Mouse (Mus musculus) frontal cortex, adult 2 months (tissue): Measurements from ENCODE around the gene Erbin. TPM values are rescaled to one million over a fixed set of nuclear protein-coding genes. Genes with fewer than 3 reads are reported as not detected.
A peak's percentile ranks its signal among the peaks of the same experiment; 100 is the strongest.

Experiments used
- DNase-seq, 2 experiments: peaks; one replicate each; pipeline ENCODE4 v3.0.0; 2022; ENCODE audit warnings: low spot score in 1 of 2; ENCODE audit errors: extremely low spot score in 1 of 2
- polyA plus RNA-seq: library from polyadenylated mRNA; depleted of rRNA; stranded (reverse); fragments of >200 nt; gene quantifications from 2 replicates; pipeline ENCODE4 v1.2.3, GENCODE M21; 2012; rRNA removed

Erbin gene
- 26.8 and 29.4 TPM in 2 replicates for polyA plus RNA-seq

DNA sequence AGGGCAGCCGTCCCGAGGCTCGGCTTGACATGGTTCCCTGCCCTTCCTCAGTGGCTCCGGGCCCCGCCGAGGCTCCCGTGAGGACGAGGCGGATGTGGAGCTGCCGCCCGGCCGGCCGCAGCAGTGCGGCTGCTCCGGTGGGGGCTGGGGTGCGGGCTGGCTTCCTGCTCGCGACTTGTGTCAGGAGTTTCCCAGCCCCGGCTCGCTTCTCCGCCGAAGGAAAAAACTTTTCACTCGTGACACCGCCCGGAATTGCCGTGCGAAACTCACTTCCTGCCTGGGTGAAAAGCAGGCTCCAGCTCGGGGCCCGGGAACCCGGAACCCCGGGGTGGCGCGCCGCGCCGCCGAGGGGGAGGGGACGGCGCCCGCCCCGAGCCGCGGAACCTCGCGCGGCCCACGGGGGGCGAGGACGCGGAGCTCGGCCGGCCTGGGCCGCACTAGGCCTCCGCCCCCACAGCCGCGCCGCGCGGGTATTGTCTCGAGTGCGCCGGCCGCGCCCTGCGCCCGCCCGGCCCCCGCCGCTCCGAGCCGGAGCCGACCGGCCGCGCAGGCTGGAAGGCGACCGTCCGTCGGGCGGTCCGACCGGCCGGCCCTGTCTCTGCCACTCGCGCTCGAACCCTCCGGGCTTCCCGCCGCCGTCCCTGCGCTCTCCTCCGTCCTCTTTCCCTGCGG, at the start of gene Erbin:
Erbin (minus strand) TSS at position 254 of the 672 bp plus-strand sequence.
- DNase-seq: peak; percentile 7 to 62

DNA sequence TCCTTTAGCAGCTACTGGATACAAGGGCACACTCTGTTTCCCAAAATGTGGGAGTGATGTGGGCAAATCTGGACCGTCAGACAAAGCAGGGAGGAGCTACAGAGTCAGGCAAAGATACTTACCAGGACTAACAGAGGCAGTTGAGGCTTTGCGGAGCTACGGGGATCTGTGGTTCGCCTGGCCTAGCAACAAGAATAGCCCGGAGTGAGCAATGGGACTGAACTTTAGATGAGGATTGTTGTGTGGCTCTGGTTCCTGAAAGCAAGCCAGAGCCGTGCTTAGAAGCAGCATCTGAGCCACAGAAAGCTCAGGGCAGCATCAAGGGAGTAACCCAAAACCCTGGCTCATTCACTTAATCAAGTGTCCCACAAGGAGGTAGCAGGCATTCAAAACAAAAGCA, 49.6 kb upstream of the Erbin start:
- no peak for DNase-seq

DNA sequence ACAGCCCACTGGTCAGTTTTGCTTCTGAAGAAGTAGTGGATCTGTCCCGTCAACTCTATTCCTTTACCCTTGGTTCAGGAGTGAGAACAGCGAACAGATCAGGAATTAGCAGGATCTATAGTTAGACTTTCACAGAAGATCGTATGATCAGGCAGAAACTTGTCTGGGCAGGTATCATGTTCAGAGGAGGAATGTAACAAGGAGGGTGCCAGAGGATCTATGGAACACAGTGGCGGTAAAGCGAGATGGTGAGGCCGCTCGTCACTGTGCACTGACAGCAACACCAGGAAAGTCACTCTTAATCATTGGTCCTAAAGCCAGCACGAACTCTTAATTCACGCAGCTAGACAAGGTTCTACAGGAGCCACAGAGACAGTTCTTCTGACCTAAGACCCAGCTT, 47.7 kb upstream of the Erbin start:
- DNase-seq: no peak

DNA sequence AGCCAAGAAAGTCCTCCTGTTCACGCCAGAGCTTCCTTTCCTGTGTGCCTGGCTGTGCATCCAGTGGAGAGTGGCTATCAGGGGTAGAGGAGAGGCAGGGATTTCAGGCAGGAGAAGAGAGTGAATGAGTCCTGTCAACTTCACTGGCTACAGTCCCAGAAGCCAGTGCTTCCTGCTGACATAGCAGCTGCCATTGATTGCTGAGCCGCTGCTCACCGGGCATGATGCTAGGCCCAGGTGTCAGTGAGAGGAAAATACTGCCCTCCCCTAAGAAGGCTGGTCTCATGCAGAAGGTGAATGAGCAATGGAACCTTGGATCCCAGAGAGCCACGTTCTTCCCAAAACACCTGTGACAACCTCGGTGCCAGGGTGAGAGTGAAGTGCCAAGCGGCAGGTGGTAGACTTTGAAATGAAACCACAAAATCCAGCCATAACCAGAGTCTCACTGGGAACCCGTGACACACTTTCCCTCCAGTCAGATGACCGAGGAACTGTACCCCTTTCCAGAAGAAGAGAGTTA, 46.4 kb upstream of the Erbin start:
- DNase-seq: no peak

DNA sequence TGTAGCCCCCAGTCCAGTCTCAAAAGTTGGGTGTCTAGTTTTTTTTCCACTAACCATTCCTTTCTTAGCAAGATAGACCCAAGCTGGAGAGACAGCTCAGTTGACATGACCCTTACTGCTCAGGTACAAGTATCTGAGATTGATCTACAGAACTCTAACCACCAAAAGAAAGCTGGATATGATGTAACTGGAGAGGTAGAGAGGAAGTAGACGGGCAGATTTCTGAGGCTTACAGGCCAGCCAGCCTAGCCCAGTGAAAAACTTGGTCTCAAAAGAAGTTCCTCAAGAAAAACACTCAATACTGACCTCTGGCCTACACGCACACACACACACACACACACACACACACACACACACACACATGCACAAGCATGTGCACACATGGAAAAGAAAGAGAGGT, 44.9 kb upstream of the Erbin start:
- DNase-seq: no peak

DNA sequence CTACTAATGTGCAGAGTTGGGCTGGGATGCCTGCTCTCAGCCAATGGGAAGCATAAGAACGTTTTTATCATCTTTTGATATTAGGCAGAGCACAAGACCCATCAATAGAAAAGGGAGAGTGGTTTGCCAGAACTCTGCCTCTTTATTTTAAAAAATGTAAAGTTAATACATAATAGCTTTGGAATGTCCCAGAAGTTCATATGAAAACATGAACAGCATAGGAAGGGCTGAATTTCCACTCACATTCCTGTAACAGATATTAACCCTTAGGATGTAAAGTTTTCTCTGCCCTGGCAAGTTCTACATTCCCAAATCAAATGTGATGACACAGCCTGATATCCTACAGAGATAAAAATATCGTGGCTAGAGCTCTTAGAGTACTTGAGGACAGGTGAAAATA, 42.8 kb upstream of the Erbin start:
- DNase-seq: no peak

DNA sequence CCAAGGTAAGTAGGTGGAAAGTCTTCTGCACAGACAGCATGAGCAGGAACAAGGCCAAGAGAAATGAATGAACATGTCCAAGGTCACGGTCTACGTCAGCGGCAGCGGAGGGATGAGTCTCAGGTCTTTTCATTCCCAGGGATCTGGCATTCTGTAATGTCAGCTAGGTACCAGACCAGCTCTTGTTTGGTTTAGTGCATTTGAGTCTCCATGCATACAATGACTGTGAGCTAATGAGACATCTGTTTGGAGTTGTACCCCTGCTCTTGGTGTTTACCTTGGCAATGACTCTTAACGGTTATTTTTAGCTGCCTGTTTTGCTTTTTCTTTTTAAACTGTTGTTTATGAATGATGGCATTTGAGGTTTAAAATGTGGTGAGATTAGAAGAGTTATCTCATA, 39.5 kb upstream of the Erbin start:
- no peak for DNase-seq

DNA sequence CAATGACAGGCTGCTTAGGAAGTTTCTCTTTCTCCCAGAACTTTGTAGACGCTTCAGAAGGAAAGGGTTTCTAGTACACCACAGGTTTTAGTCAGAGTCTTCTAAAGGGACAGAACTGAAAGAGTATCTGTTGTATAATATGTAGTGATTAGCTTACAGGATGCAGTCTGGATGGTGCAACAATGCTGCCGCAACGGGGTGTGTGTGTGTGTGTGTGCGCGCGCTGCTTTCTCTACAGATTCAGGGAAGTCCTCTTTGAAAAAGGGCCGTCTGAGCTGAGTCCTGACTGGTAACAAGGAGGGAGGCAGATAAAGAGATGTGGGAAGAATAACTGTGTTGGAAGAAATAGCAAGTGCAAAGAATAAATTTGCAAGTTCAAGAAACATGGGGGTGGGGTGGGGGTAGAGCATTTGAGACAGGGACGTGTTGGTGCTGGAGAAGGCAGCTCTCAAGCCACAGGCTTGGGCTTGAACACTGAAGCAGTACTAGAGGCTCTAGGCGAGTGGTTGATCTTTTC, 38.4 kb upstream of the Erbin start:
- DNase-seq: peak; percentile 8 to 30

DNA sequence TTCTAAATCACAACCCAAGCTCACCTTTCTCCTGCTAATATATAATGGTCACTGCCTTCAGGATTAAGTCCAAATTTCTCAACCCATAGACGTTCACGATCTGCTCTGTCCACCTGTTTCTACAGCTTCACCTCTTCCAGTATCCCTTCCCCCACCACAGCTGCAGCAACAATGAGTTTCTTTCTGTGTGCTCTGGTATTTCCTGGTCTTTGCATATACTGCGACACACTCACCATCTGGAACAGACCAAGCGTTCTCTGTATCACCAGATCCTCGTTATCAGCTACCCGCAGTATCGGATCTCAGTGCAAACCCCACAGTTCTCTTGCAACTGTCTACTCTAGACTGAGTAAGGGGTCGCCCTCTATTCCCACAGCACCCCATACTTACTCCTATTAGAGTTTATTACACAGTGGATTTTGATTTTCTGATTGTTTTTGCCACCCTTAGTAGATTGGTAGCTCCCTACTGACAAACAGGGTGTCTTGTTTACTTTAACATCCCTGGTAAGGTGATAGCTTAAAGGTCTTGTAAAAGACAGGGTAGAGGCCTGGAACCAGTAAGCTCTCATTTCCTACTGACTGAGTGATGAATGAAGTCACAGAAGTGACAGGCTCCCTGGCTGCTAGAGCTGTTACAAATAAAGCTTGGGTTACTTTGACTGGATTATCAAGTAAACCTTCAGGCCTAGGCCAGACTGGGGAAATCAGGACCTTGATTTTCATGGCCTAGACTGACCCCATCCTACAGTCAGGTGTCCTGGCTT, 37.0 kb upstream of the Erbin start:
- DNase-seq: no peak

DNA sequence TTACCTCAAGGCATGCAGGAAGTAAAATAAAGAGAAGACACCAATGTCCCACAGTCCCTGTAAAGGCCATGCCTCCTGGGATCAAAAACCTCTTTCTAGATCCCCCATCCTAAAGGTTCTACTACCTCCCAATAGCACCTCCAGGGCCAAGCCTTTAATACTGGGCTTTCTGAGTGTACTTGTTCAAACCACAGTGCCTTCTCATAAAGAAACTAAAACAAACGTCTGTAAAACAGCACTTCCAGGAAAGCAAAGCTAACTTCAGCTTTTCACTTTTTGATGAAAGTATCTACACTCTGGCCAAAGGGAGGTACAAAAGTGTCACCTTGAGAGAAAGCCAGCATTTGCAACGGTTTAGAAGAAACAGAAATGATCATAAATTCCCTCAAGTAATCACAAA, 35.3 kb upstream of the Erbin start:
- no peak for DNase-seq

DNA sequence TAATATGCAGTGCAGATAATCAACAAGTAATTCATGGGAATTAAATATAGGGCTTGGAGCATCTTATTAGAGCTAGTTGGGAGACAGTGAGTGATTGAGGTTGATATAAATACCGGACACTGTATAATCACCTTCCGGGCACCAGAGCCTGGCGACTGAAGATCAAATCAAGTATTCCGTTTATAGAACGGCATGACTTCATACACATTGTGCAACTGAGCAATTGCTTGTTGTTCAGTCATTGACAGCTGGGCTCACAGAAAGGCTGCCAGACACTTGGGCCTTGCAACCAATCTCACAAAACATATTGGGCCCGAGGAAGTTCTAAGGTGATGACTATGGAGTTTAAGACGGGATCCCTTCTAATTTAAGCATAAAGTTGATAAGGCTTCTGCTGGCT, 31.1 kb upstream of the Erbin start:
- no peak for DNase-seq

DNA sequence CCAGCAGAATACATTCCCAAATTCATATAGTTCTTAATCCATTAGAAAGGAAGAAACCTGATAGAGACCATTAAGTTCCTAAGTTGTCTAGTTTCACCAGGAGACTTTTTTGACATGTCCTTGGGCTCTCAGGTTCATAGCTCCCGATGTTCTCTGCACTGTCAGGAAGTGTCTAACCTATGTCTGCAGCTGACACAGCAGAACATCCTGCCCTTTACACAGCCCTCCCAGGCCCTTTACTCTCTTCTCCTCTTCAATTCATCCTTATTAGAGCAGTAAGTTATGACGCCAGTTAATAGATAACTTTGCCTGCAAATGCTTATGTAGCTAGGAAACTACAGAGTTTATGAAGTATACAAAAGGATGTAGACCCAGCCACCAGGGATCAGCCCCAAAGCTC, 20.5 kb upstream of the Erbin start:
- DNase-seq: no peak

DNA sequence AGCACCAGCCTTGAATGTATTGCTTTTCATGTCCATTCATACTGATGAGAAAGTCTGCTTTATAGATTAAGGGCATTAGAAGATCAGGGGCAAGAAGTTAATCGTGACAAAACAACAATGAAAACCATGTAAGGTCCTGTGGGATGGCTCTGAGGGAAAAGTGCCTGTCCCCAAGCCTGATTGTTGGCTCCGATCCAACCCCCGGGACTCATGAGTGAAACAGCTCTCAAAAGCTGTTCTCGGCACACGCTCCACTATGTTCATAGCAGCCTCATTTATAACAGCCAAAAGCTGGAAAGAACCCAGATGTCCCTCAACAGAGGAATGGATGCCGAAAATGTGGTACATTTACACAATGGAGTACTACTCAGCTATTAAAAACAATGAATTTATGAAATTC, 4.3 kb upstream of the Erbin start:
- DNase-seq: no peak

DNA sequence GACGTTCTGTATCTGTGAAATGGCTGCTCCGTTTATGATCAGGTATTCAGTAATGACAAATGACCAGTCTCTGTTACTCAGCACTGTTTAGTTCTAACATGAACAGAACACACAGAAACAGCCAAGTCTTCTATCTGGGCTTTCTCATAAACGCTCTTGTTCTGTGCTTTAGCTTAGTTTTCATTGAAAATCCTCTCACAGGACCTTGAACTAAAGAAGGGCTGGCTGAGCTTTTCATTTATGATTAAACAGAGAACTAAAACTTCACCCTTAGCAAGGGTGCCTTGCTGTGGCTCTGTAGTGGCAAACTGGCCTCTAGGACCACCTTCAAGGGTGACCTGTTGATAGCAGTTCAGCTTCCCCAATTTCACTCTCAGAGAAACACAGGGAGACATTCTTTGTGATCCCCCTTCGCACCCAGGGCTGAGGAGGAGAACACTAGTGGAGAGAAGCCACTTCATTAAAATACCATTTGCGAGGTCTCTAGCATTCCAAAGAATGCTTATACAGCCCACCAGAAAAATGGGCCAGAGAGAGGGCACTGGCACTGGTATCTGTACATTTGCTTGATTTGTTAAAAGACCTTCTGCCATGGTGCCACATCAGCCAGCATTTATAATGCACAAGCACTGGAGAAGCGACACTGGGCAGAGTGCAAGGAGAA, 3.2 kb upstream of the Erbin start:
- no peak for DNase-seq

DNA sequence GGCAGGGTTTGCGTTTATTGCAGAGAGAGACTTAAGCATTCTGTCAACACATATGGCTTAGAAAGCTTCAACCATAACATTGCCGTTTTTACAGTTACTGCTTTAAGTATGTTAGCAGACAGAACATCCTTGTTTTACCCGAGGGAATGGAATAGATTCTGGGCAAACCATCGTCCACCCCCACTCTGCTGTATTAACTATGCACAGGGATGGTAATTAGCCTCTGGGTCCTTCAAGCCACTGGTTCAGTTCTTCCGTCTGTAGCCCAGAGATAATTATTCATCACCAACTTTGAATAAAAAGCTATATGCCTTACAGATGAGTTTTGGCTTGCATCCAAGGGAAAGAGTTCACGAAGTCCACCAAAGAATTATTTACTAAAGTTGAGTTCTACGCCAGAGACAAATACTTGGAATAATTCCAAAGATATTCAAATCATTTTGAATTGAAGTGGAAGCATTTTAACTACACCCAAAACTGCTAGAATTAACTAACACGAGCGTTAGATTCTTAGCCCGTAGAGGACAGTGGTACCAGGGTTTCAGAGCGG, 1.6 kb upstream of the Erbin start:
- DNase-seq: no peak

DNA sequence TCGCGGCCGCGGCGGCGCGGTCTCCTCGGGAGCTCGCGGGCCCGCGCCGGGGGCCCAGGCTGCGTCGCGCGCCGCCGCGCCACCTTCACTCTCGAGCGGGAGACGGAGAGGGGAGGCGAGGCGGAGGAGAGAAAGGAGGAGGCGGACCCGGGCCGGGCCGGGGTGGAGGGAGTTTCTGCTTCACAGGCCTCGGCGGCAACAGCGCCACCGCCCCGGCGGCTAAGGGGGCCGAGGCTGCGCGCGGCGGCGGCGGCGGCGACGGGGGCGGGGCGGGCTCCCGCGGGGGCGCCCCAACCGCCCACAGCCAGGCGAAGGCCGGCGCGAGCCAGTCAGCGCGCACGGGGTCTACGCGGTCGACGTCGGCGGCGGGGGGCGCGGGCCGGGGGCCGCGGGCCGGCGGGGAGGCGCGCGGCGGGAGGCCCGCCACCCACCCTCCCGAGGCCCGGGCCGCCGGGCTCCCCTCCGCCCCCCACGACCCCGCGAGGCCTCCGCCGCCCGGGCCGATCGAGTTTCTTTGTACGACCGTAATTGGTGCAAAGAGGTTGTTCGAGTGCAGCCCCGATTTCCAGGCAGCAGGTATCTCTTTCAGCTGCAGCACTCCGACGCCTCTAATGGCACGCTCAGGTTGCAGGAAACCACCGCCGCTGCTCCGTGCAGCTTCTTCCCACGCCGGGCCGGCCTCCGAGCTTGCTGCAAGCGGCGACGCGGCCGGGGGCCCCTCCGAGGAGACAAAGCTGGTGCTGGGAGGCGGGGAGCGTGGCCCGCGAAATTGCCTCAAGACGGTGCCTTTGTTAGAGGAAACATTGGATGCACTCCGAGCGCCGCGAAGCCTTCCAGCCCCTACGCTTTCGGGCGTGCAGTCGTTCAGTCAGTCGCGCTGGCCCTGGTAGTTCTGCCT, 868 bp upstream of the Erbin start:
- peak; percentile 47 to 79 for DNase-seq

DNA sequence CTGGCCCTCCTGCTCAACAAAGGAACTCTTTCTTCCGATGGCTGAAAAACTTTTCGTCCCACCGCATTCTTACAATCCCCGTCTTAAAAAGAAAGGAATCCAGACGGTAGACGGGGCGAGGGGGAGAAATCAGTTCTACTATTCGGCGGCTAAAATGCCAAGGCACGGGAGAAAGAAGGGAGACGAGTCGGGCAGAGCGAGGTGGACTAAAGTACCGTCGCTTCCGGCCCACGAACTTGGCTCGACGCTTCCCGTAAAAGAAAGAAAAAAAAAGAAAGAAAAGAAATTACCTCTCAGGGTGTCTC, 406 bp downstream of the Erbin start:
- no peak for DNase-seq

DNA sequence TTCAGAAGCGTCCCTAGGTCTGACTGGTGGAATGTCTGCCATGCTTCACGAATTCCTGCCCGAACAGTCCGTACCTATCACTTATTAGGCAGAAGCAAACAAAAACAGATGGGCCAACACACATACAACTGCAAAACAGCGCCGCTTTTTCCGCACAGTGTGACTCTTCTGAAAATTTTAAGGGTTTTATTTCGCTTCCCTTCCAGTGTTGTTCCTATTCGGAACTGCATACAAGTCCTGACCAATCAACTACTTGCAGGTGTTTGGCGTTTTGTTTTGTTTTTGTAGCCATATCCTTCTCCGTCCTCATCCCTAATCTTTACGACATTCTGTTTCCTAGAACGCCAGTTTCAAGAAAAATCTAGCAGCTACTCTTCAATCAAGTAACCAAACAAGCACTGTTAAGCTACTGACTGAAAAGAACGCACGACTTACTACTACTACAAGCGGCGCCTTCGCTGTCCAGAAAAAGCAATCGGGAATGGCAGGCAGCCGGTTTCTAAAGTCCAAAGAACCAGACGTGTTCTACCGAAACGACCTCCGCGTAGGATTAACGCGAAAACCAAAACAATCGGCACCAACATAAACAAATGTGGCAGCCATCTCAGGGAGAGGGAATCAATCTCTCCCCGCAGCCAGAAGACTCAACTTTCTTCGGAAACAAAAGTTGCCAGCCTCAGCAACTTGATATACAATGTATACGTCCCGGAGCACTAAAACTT, 919 bp downstream of the Erbin start:
- no peak for DNase-seq

DNA sequence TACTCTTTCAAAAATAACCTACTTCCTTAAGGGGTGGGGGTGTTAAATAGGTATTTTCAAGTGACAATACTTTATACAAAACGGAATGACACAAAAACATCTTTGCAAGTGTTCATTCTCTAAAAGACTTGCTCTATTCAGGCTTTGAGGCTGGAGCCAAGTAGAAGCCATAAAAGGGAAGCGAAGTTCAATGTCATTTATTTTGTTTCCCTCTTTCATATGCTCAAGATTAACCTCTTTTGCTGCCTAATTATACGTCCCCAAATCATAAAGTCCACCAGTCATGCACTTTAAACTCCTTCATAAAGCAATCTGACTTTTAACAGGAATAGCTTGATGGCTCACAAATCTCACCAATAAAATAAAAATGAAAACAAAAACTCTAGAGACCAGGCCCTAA, 1.9 kb downstream of the Erbin start:
- no peak for DNase-seq
